Mouse (Mus musculus) ES-Bruce4 (cell line): ENCODE results near the gene Gm28374. TPM values are rescaled to one million over a fixed set of nuclear protein-coding genes. Genes with fewer than 3 reads are reported as not detected.

Experiments used
- H3K27ac ChIP-seq: 2 replicates; pipeline ENCODE4 v1.5.1; 2012; ENCODE audit warnings: low read length, inconsistent platforms; ENCODE audit not compliant: insufficient read depth
- H3K27me3 ChIP-seq: 2 replicates; pipeline ENCODE4 v1.6.1; 2012; ENCODE audit warnings: mild to moderate bottlenecking, low read length, inconsistent platforms; ENCODE audit not compliant: control insufficient read depth, poor library complexity, insufficient read depth, severe bottlenecking
- H3K36me3 ChIP-seq: 2 replicates; pipeline ENCODE4 v1.6.1; 2012; ENCODE audit warnings: inconsistent platforms, mild to moderate bottlenecking, low read length, moderate library complexity; ENCODE audit not compliant: control insufficient read depth, poor library complexity, insufficient read depth, severe bottlenecking
- H3K4me1 ChIP-seq: one replicate; pipeline ENCODE4 v1.8.1; 2011; ENCODE audit warnings: low read length; ENCODE audit not compliant: control insufficient read depth, insufficient read depth
- H3K4me3 ChIP-seq: 2 replicates; pipeline ENCODE4 v1.5.1; 2011; ENCODE audit warnings: low read depth, mild to moderate bottlenecking, low read length
- H3K9ac ChIP-seq: 2 replicates; pipeline ENCODE4 v1.6.1; 2012; ENCODE audit warnings: low read depth, mild to moderate bottlenecking, inconsistent platforms; ENCODE audit not compliant: poor library complexity, severe bottlenecking
- H3K9me3 ChIP-seq: replicated peaks from 2 replicates; pipeline ENCODE4 v1.6.1; 2012; ENCODE audit warnings: mild to moderate bottlenecking, low read length, inconsistent platforms; ENCODE audit not compliant: control insufficient read depth, poor library complexity, insufficient read depth, severe bottlenecking
- CTCF ChIP-seq: IDR thresholded peaks from one replicate; pipeline ENCODE4 v1.8.1; 2011; ENCODE audit warnings: low read depth, low read length
- EP300 ChIP-seq: IDR thresholded peaks from 2 replicates; pipeline ENCODE4 v1.6.1; 2011; ENCODE audit warnings: low read depth, low read length; ENCODE audit not compliant: insufficient read depth
- POLR2A ChIP-seq: IDR thresholded peaks from one replicate; pipeline ENCODE4 v1.8.1; 2011; ENCODE audit warnings: low read length; ENCODE audit not compliant: insufficient read depth
- polyA plus RNA-seq: library from polyadenylated mRNA; stranded (reverse); fragments of >200 nt; gene quantifications from 2 replicates; pipeline ENCODE4 v1.2.4, GENCODE M21; 2011; ENCODE audit warnings: low read depth; ENCODE audit not compliant: missing spikeins, insufficient read depth, insufficient read length

Gm28374 gene
- polyA plus RNA-seq, 1 experiment: not detected

GRCm38 (mm10) chr19:6123330-6123729, 41.3 kb upstream of the Gm28374 start:
- TF ChIP-seq CTCF: no peak
- Histone ChIP-seq H3K36me3 (no peaks in the 10 kb centered on the region), H3K9ac (no peak overlapping the region), H3K27ac (no peak overlapping the region), H3K27me3 (no peaks in the 10 kb centered on the region), H3K4me1 (peaks cover 2% of the 10 kb centered on the region), H3K9me3 (no peaks in the 10 kb centered on the region), H3K4me3 (no peak overlapping the region)

GRCm38 (mm10) chr19:6121761-6122160, 39.7 kb upstream of the Gm28374 start:
- Histone ChIP-seq H3K9me3 (no peaks in the 10 kb centered on the region), H3K9ac (no peak overlapping the region), H3K27ac (no peak overlapping the region), H3K36me3 (no peaks in the 10 kb centered on the region), H3K27me3 (no peaks in the 10 kb centered on the region), H3K4me3 (peak overlapping the region; percentile 19), H3K4me1 (peaks cover 2% of the 10 kb centered on the region)
- TF ChIP-seq EP300 (no peak), POLR2A (no peak), CTCF (no peak)

GRCm38 (mm10) chr19:6118677-6119185, 36.7 kb upstream of the Gm28374 start:
- Histone ChIP-seq H3K9me3 (no peaks in the 10 kb centered on the region), H3K27ac (peak overlapping the region; percentile 72), H3K4me1 (peaks cover 2% of the 10 kb centered on the region), H3K4me3 (peak overlapping the region; percentile 57), H3K36me3 (peaks cover 14% of the 10 kb centered on the region), H3K9ac (peak overlapping the region; percentile 86; the same call in 1 of the 2 replicates), H3K27me3 (no peaks in the 10 kb centered on the region)
- TF ChIP-seq CTCF: no peak
- no peak for TF ChIP-seq POLR2A
- TF ChIP-seq EP300: no peak

GRCm38 (mm10) chr19:6117986-6118676, 36.1 kb upstream of the Gm28374 start, which contains the start of gene Sac3d1:
Sac3d1 (minus strand) TSS chr19:6118650.
- Histone ChIP-seq H3K9ac (peak within 1 kb of the TSS; percentile 86), H3K27me3 (no peaks in the 10 kb centered on the region), H3K9me3 (no peaks in the 10 kb centered on the region), H3K27ac (peak within 1 kb of the TSS; percentile 72), H3K36me3 (peaks cover 14% of the 10 kb centered on the region), H3K4me1 (peaks cover 2% of the 10 kb centered on the region), H3K4me3 (peak within 1 kb of the TSS; percentile 80)
- peak; percentile 76 for TF ChIP-seq POLR2A
- TF ChIP-seq CTCF: no peak

- H3K27ac ChIP-seq: peak overlapping the region; percentile 44
- no peaks in the 10 kb centered on the region for H3K27me3 ChIP-seq
- H3K9ac ChIP-seq: peak overlapping the region; percentile 86
- TF ChIP-seq EP300: no peak
- no peak for TF ChIP-seq CTCF
- TF ChIP-seq POLR2A: no peak
- H3K9me3 ChIP-seq: no peaks in the 10 kb centered on the region
- H3K36me3 ChIP-seq: peaks cover 14% of the 10 kb centered on the region
- H3K4me3 ChIP-seq: peak overlapping the region; percentile 80
- H3K4me1 ChIP-seq: peaks cover 2% of the 10 kb centered on the region
Observed at GRCm38 (mm10) chr19:6117346-6117985, 35.4 kb upstream of the Gm28374 start.

- H3K27me3 ChIP-seq: no peaks in the 10 kb centered on the region
- no peak overlapping the region for H3K27ac ChIP-seq
- no peaks in the 10 kb centered on the region for H3K9me3 ChIP-seq
- no peak overlapping the region for H3K4me3 ChIP-seq
- peaks cover 2% of the 10 kb centered on the region for H3K4me1 ChIP-seq
- no peak for TF ChIP-seq EP300
- no peak for TF ChIP-seq POLR2A
- no peak for TF ChIP-seq CTCF
- H3K9ac ChIP-seq: 0 out of 2 replicates have a peak overlapping the region, but pooled peaks have one; percentile 86
- peaks cover 14% of the 10 kb centered on the region for H3K36me3 ChIP-seq
Observed at GRCm38 (mm10) chr19:6116113-6116850, 34.2 kb upstream of the Gm28374 start.
